Mouse (Mus musculus) E14TG2a.4 (cell line): ENCODE results near the gene Ccnb1.
"Not testable (repeated sequence)": the region's sequence is repeated elsewhere in the genome, so short reads cannot be mapped to it uniquely, and the experiment has no call there.

Experiments used
- H3K27me3 ChIP-seq: 2 replicates; pipeline ENCODE4 v1.6.1; 2014; ENCODE audit warnings: low read length, control low read depth; ENCODE audit not compliant: insufficient read depth
- H3K36me3 ChIP-seq: 2 replicates; pipeline ENCODE4 v1.6.1; 2014; ENCODE audit warnings: low read length, control low read depth; ENCODE audit not compliant: insufficient read depth
- H3K4me1 ChIP-seq: replicated peaks from 2 replicates; pipeline ENCODE4 v1.6.1; 2014; ENCODE audit warnings: low read depth, low read length, control low read depth
- H3K4me3 ChIP-seq: replicated peaks from 2 replicates; pipeline ENCODE4 v1.5.1; 2014; ENCODE audit warnings: mild to moderate bottlenecking, low read length
- H3K9me3 ChIP-seq: 2 replicates; pipeline ENCODE4 v1.6.1; 2014; ENCODE audit warnings: low read length, control low read depth
- CTCF ChIP-seq: conservative IDR thresholded peaks from 2 replicates; pipeline ENCODE4 v1.5.1; 2014; ENCODE audit warnings: low read length
- NANOG ChIP-seq: IDR thresholded peaks from 2 replicates; pipeline ENCODE4 v1.6.1; 2014; ENCODE audit warnings: borderline replicate concordance, low read length, mixed read lengths
- POU5F1 ChIP-seq: IDR thresholded peaks from 2 replicates; pipeline ENCODE4 v1.6.1; 2014; ENCODE audit warnings: low read length, borderline replicate concordance

Gene Ccnb1

GRCm38 (mm10) chr13:100750799-100751198 is 35.6 kb downstream of the Ccnb1 start:
- no peak overlapping the region for H3K4me3 ChIP-seq
- peaks cover 17% of the 10 kb centered on the region; the same call in 1 of the 2 replicates for H3K27me3 ChIP-seq
- TF ChIP-seq POU5F1, result no peak
- TF ChIP-seq CTCF, result no peak
- TF ChIP-seq NANOG, result no peak
- H3K4me1 ChIP-seq, result peaks cover 15% of the 10 kb centered on the region
- H3K36me3 ChIP-seq, result no peaks in the 10 kb centered on the region
- no peaks in the 10 kb centered on the region for H3K9me3 ChIP-seq

GRCm38 (mm10) chr13:100748638-100749037 is 37.7 kb downstream of the Ccnb1 start:
- no peaks in the 10 kb centered on the region for H3K9me3 ChIP-seq
- peaks cover 25% of the 10 kb centered on the region for H3K4me1 ChIP-seq
- H3K4me3 ChIP-seq, result no peak overlapping the region
- TF ChIP-seq NANOG (no peak), CTCF (no peak), POU5F1 (no peak)
- peaks cover 11% of the 10 kb centered on the region; the same call in 1 of the 2 replicates for H3K27me3 ChIP-seq
- no peaks in the 10 kb centered on the region for H3K36me3 ChIP-seq

DNA sequence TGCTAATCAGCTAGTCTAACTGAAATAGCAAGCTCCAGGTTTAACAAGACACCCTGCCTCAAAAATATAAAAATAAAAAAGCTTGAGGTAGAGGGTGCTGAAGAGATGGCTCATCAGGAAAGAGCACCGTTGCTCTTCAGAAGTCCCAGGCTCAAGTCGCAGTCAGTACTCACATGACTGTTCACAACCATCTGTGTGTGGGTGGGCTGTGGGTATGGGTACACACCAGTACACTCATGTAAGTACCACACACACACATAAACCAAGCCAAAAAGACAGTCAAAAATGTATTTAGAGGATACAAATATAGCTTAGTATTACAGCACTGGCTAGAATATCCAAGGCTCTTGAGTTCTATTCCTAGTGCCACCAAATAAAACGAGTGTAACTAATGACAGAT is 40.3 kb downstream of the Ccnb1 start:
- no peaks in the 10 kb centered on the region for H3K27me3 ChIP-seq
- H3K4me3 ChIP-seq, result no peak overlapping the region
- H3K36me3 ChIP-seq, result no peaks in the 10 kb centered on the region
- no peaks in the 10 kb centered on the region for H3K9me3 ChIP-seq
- no peak for TF ChIP-seq NANOG
- no peak for TF ChIP-seq POU5F1
- TF ChIP-seq CTCF, result no peak
- H3K4me1 ChIP-seq, result peaks cover 40% of the 10 kb centered on the region

- Histone ChIP-seq H3K4me1 (peaks cover 37% of the 10 kb centered on the region), H3K27me3 (no peaks in the 10 kb centered on the region), H3K9me3 (no peaks in the 10 kb centered on the region), H3K4me3 (peak within 1 kb of the TSS; percentile 97), H3K36me3 (peaks cover 3% of the 10 kb centered on the region; the same call in 1 of the 2 replicates)
- no peak for TF ChIP-seq POU5F1
- TF ChIP-seq NANOG, result no peak
- no peak for TF ChIP-seq CTCF
These were observed 42.2 kb downstream of the Ccnb1 start, which contains the start of gene Mrps36 for GRCm38 (mm10) chr13:100744036-100744744. Gene Mrps36 (minus strand): TSS chr13:100744659.

- TF ChIP-seq NANOG (no peak), POU5F1 (no peak), CTCF (no peak)
- Histone ChIP-seq H3K4me3 (peak overlapping the region; percentile 97), H3K27me3 (no peaks in the 10 kb centered on the region), H3K36me3 (peaks cover 7% of the 10 kb centered on the region), H3K9me3 (no peaks in the 10 kb centered on the region), H3K4me1 (peaks cover 36% of the 10 kb centered on the region)
These were observed 42.9 kb downstream of the Ccnb1 start for GRCm38 (mm10) chr13:100743346-100744035.

- H3K9me3 ChIP-seq, result no peaks in the 10 kb centered on the region
- no peaks in the 10 kb centered on the region for H3K27me3 ChIP-seq
- no peak overlapping the region for H3K4me3 ChIP-seq
- peaks cover 36% of the 10 kb centered on the region for H3K4me1 ChIP-seq
- H3K36me3 ChIP-seq, result peaks cover 14% of the 10 kb centered on the region
- TF ChIP-seq CTCF (no peak), NANOG (no peak), POU5F1 (no peak)
These were observed 43.5 kb downstream of the Ccnb1 start for GRCm38 (mm10) chr13:100742831-100743230.

GRCm38 (mm10) chr13:100732756-100733155 is 53.6 kb downstream of the Ccnb1 start:
- peaks cover 32% of the 10 kb centered on the region for H3K36me3 ChIP-seq
- H3K4me1 ChIP-seq, result peaks cover 21% of the 10 kb centered on the region
- no peaks in the 10 kb centered on the region for H3K27me3 ChIP-seq
- H3K4me3 ChIP-seq, result no peak overlapping the region
- TF ChIP-seq CTCF, result no peak
- TF ChIP-seq NANOG, result no peak
- no peak for TF ChIP-seq POU5F1
- H3K9me3 ChIP-seq, result no peaks in the 10 kb centered on the region

DNA sequence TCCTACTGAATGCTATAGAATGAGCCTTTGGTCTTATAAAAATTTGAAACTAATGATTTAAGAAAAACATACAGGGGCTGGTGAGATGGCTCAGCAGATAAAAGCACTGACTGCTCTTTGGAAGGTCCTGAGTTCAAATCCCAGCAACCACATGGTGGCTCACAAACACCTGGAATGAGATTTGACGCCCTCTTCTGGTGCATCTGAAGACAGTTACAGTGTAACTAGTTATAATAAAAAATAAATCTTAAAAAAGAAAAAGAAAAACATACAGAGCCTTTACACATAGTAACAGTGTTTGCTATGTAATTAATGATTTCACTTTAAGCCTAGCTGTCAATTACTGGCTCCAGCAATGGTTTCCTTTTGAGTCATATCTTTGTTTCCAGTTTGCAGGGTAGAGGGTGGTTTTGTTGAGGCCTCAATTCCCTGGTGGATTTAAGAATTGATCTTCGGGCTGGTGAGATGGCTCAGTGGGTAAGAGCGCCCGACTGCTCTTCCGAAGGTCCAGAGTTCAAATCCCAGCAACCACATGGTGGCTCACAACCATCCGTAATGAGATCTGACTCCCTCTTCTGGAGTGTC is 54.8 kb downstream of the Ccnb1 start:
- H3K4me1 ChIP-seq, result peaks cover 30% of the 10 kb centered on the region
- not testable (repeated sequence) for H3K27me3 ChIP-seq, H3K9me3 ChIP-seq
- peak overlapping the region; percentile 99; the same call in 1 of the 2 replicates for H3K4me3 ChIP-seq
- 0 out of 2 replicates have a peak, but pooled peaks have one; percentile 11 for TF ChIP-seq CTCF
- H3K36me3 ChIP-seq, result peaks cover 40% of the 10 kb centered on the region
